Mouse (Mus musculus) brown adipose tissue, adult 24 weeks (tissue): ENCODE data around the gene Gm17304. TPM values are rescaled to one million over a fixed set of nuclear protein-coding genes. Genes with fewer than 3 reads are reported as not detected.

Experiments used
- H3K27ac ChIP-seq: fragments of 200-500 bp; replicated peaks from 2 replicates; pipeline ENCODE4 v1.5.1; 2012; ENCODE audit warnings: low read depth, mild to moderate bottlenecking, low read length
- H3K4me1 ChIP-seq: fragments of 200-500 bp; 2 replicates; pipeline ENCODE4 v1.6.1; 2012; ENCODE audit warnings: low read length, mixed read lengths; ENCODE audit not compliant: control insufficient read depth, insufficient read depth, insufficient read length
- H3K4me3 ChIP-seq: fragments of 200-500 bp; 2 replicates; pipeline ENCODE4 v1.5.1; 2012; ENCODE audit warnings: low read depth, mild to moderate bottlenecking, low read length, moderate library complexity; ENCODE audit not compliant: insufficient read depth
- polyA plus RNA-seq: library from polyadenylated mRNA; stranded (reverse); fragments of >200 nt; gene quantifications from 2 replicates; pipeline ENCODE4 v1.2.4, GENCODE M21; 2012; ENCODE audit not compliant: missing spikeins, insufficient read depth, insufficient read length

Gm17304 gene
- not detected in 2 replicates for polyA plus RNA-seq

DNA sequence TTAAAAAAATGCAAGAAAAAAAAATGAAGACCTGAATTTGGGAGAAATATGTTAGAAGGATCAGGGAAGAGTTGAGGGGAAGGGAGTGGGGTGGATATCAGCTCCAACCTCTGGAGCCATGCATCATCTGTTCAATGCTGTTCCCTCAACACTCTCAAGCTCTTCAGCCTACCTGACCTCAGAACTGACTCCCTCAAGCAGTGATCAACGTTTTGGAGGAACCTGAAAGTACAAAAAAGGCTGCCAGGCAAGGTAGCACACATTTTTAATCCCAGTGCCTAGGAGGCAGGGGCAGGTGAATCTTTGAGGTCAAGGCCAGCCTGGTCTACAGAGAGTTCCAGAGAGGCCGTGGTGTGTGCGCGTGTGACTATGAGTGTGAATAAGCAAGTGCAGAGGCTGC, at the start of gene Gm17304:
Gm17304 (plus strand) TSS at position 301 of the 400 bp plus-strand sequence.
- H3K4me3 ChIP-seq, result no peak within 1 kb of the TSS
- H3K27ac ChIP-seq, result no peak within 1 kb of the TSS
- no peaks in the 10 kb centered on the region for H3K4me1 ChIP-seq

DNA sequence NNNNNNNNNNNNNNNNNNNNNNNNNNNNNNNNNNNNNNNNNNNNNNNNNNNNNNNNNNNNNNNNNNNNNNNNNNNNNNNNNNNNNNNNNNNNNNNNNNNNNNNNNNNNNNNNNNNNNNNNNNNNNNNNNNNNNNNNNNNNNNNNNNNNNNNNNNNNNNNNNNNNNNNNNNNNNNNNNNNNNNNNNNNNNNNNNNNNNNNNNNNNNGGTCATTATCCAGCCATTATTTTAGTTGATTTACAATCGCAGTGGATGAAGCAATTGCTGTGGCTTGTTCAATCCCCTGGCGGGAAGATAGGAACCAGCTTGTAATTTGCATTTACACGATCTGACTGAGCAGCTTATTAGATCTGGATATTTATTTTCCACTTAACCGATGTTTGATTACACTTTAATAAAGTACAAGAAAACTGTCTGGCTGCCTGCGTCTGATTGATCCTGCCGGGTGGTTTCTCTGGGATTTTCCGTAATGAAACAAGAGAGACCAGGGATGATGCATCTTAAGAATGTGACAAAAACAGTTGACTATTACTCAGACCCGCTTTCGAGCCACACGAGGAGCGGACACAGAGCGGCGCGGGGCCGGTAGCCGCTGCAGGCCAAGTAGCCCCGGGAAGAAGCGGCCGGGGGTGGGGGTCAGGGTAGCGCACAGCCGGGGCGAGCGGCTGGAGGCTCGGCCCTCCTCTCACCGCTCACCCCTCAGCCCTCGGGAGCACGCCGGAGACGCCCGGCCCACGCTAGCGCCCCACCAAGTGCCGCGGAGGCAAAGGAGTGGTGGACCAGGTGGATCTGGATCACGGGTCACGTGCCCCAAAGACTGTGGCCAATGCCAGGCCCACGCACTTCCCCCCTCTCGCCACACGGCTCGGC, 48.0 kb upstream of the Gm17304 start:
- H3K4me1 ChIP-seq, result peaks cover 3% of the 10 kb centered on the region; the same call in 1 of the 2 replicates
- H3K4me3 ChIP-seq, result peak overlapping the region; percentile 17; the same call in 1 of the 2 replicates
- no peak overlapping the region for H3K27ac ChIP-seq

DNA sequence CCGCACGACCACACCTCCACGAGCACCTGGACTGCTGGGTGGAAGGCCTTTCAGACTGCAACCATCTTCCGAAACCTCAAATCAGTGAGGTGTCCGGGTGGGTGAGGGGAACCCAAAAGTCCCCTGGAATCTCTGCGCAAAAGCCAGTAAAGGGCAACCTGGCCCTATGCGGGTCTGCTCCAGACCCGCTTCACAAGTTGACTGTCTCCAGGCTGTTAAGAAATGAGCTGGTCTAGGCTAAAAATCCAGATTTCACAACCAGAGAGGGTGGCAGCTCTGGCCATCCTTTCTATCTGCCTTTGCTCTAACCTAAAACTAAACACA, 47.4 kb upstream of the Gm17304 start:
- Histone ChIP-seq H3K27ac (no peak overlapping the region), H3K4me1 (peaks cover 3% of the 10 kb centered on the region; the same call in 1 of the 2 replicates), H3K4me3 (peak overlapping the region; percentile 17; the same call in 1 of the 2 replicates)

- H3K4me3 ChIP-seq, result no peak overlapping the region
- H3K27ac ChIP-seq, result no peak overlapping the region
- peaks cover 3% of the 10 kb centered on the region; the same call in 1 of the 2 replicates for H3K4me1 ChIP-seq
These were observed 42.9 kb upstream of the Gm17304 start for GRCm38 (mm10) chr5:106566025-106566424.

DNA sequence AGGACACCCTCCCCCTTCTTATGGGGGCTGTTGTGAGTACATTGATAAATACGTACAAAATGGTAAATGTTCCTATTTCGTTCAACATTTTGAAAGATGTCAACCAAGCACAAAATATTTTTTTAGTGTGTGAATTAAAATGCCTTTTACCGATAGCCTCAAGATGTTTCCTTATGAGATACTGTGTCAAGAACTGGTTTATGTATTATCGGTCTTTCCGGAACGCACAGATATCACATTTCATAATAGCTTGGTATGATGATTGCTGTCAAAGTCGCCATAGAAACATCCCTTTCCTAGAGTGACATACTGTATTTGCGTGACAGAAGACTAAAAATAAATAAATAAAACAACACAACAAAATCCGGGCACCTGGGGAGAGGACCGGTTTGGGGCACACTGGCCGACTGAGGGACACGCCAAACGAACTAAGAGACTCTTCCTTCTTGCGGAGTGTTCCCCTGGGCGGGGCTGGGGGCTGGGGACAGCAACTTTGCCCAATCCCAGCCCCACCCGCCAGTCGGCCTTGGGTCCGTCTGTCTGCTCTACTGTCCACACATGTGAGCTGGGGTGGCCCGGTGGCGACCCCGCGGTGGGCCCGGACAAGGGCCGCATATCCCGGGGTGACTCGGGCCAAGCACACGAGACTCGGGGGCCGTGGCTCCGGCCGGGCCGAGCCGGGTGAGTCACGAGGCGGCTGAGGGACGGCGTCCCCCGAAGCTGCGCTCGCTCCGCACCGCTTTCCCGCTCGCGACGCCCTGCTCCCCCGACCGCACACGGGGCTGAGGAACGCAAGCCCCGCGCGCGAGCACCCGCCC, 34.9 kb upstream of the Gm17304 start:
- Histone ChIP-seq H3K27ac (no peak overlapping the region), H3K4me1 (no peaks in the 10 kb centered on the region), H3K4me3 (peak overlapping the region; percentile 62)

DNA sequence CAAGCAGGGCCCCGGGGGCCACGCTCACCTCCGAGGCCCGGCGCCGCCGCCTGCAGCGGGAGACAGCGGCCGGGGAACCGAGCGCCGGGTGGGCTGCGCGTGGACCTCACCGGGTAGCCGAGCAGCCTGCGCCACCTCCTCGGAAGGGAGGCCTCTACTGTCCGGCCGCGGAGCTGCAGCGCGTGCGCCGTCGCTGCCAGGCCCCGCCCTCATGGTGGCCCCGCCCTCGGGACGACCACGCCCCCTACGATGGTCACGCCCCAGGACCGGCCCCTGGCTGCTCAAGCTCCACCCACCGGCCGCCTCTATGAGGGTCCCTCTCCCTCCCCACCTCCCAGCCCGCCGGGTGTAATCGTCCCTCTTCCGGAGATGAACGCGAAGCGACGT, 34.3 kb upstream of the Gm17304 start:
- H3K27ac ChIP-seq, result no peak overlapping the region
- H3K4me3 ChIP-seq, result peak overlapping the region; percentile 62
- no peaks in the 10 kb centered on the region for H3K4me1 ChIP-seq

- no peak overlapping the region for H3K27ac ChIP-seq
- H3K4me1 ChIP-seq, result no peaks in the 10 kb centered on the region
- no peak overlapping the region for H3K4me3 ChIP-seq
These were observed 33.8 kb upstream of the Gm17304 start for GRCm38 (mm10) chr5:106575098-106575497.

DNA sequence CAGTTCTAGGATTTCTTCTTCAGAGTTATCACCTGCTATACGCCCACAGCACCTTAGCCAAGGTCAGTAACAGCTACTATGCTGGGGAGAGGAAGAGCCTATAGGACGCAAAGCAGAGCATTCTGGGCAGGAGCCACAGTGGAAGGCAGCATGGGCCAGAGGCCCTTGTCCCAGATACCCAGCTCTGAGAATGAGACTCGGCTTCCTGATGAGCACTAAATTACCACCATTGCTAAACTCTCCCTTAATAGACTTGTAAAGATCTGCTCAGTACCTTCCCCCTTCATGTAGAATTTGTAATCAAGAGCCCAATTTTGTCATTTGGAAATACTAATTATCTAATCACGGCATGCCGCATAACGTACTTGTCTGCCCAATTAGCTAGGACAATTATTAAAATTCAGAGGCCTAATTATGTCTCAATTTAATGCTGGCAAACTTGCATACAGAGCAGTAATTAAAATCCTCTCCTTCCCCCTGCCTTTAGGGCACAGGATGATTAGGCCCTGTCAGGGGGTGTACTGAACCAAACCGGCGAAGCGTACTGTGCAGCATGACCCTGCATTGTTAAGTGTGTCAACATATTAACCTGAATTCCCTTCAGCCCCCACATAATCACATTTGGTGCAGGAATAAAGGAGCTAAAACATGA, 31.5 kb upstream of the Gm17304 start:
- H3K4me3 ChIP-seq, result no peak overlapping the region
- no peaks in the 10 kb centered on the region for H3K4me1 ChIP-seq
- no peak overlapping the region for H3K27ac ChIP-seq

DNA sequence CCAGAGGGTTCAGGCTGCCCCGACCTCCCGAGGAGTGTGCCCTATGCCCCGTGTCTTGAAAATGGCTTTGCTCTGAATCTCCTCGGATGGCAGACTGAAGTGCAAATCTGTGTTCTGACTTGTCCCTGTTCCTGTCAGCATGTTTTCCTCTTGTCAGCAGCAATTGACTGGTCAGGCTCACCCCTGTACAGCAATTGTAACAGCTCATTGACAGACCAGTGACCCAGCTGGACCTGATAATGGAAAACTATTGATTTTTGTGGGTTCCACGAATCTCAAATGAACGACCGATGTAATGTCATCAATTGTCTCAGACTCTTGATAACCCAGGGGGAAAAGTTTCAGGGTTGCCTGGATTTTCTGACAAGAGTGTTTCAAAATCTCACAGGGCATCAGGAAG, 28.0 kb upstream of the Gm17304 start:
- no peak overlapping the region for H3K27ac ChIP-seq
- H3K4me3 ChIP-seq, result no peak overlapping the region
- no peaks in the 10 kb centered on the region for H3K4me1 ChIP-seq

DNA sequence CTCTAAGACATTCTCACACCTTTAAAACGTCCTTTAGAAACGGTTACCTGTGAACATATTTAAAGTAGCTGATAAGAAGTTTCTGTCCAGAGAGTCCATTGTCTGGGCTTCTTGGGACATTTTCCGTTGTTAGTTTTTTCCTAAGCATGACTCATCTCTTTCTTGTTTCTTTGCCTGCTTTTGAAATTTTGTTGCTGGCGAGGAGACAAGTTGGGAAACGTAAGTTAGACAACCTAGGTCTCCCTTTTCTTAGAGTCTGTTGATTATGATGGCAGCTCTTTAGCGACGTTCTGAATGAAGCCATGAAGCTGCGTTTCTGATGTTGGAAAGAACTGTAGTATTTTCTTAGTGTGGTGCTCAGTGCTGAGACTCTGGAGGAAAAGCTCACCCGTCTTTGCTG, 19.9 kb upstream of the Gm17304 start:
- Histone ChIP-seq H3K4me1 (no peaks in the 10 kb centered on the region), H3K27ac (no peak overlapping the region), H3K4me3 (no peak overlapping the region)

DNA sequence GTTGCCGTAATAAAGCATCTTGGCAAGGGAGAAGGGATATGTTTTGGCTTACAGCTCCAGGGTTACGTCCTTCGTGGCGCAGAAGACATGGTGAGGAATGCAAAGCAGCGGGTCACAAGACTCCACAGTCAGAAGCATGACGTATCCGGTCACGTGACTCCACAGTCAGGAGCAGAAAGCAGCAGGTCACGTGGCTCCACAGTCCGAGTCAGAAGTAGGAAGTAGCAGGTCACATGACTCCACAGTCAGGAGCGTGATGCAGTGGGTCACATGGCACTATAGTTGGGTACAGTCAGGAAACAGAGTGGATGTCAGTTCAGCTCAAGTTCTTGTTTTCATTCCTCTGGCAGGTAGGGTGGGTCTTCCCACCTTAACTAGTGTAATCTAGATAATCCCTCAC, 19.2 kb upstream of the Gm17304 start:
- H3K27ac ChIP-seq, result no peak overlapping the region
- no peak overlapping the region for H3K4me3 ChIP-seq

DNA sequence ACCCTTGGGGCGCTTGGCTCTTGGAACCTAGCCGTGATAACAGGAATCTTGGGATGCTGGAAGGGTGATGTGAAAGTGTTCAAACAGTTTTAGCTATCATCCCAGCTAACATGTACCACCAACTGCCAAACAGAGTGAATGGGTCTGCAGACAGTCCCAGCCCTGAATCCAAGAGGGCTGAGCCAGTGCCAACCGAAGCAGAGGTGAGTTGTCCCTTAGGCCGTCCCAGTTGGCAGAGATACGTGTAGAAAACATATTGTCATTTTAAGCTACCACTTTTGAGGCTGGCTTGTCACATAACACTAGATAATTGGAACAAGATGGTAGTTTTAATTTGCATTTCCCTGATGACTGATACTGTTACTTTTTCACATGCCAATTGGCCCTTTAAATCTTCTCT, 18.2 kb upstream of the Gm17304 start:
- Histone ChIP-seq H3K4me3 (no peak overlapping the region), H3K27ac (no peak overlapping the region), H3K4me1 (no peaks in the 10 kb centered on the region)

More for the DNA sequence above, 19.2 kb upstream of the Gm17304 start:
- H3K4me1 ChIP-seq, result no peaks in the 10 kb centered on the region

- Histone ChIP-seq H3K4me1 (no peaks in the 10 kb centered on the region), H3K4me3 (no peak overlapping the region), H3K27ac (no peak overlapping the region)
These were observed 14.5 kb upstream of the Gm17304 start for GRCm38 (mm10) chr5:106594388-106594787.

DNA sequence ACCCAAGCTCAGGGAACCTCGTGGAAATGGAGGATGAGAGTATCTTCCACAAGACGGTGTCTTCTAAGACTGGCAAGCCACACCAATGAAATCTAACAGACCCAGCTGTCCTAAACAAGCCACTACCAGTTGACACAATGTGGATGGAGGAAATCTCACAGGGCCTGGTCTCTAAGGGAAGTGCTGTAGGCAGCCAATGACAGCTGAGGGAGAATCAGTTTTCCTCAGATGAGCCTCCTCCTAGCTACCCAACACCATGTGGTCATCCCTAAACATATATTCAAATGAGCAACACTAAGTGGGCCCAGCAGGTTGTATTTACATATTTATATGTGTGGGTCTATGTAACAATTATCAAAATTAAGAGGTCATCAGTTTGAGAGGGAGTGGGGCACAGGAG, 11.4 kb upstream of the Gm17304 start:
- no peaks in the 10 kb centered on the region for H3K4me1 ChIP-seq
- H3K4me3 ChIP-seq, result no peak overlapping the region
- H3K27ac ChIP-seq, result no peak overlapping the region

DNA sequence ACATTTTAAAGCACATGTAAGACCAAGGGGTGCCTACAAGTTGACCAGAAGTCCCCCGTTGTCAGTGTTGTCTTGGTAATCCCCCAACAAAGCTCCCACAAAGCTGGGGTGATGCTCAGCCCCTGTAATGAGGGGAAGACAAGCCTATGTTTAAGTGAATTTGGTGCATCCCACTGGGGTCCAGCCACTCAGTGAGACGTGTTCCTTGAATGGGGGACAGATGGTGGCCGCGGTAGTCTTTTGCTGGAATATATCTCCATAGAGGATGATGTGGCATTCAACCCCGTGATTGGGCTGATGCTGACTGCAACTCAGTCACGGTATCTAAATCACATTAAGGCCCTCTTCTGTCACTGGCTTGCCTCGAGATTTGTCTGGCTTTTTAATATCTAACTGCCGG, 9.4 kb upstream of the Gm17304 start:
- no peak overlapping the region for H3K4me3 ChIP-seq
- H3K4me1 ChIP-seq, result no peaks in the 10 kb centered on the region
- H3K27ac ChIP-seq, result no peak overlapping the region
